Mouse (Mus musculus): ENCODE data around the gene Syt1.

Gene Syt1

GRCm38 (mm10) chr10:108509579-108509978 is 501.2 kb downstream of the Syt1 start:
- 94% methylated on average over 3 of the region's 3 CpGs for WGBS

- 53% methylated on average over 4 of the region's 4 CpGs for WGBS
Measured at GRCm38 (mm10) chr10:108506917-108507316, 503.9 kb downstream of the Syt1 start.

- 50% methylated on average over 7 of the region's 7 CpGs for WGBS
Measured at GRCm38 (mm10) chr10:108504925-108505324, 505.9 kb downstream of the Syt1 start.

- 68% methylated on average over 21 of the region's 21 CpGs for WGBS
Measured at GRCm38 (mm10) chr10:108504128-108504870, 506.5 kb downstream of the Syt1 start.

GRCm38 (mm10) chr10:108490231-108490630 is 520.6 kb downstream of the Syt1 start:
- WGBS, result 66% methylated on average over 7 of the region's 7 CpGs

GRCm38 (mm10) chr10:108483991-108484390 is 526.8 kb downstream of the Syt1 start:
- WGBS, result 88% methylated on average over 10 of the region's 10 CpGs

- 65% methylated on average over 11 of the region's 11 CpGs for WGBS
Measured at GRCm38 (mm10) chr10:108480146-108480850, 530.5 kb downstream of the Syt1 start.

- WGBS, result 42% methylated on average over 6 of the region's 6 CpGs
Measured at GRCm38 (mm10) chr10:108470319-108470955, 540.3 kb downstream of the Syt1 start.

- WGBS, result 41% methylated on average over 8 of the region's 8 CpGs
Measured at GRCm38 (mm10) chr10:108466539-108466938, 544.2 kb downstream of the Syt1 start.

GRCm38 (mm10) chr10:108461862-108462261 is 548.9 kb downstream of the Syt1 start:
- 70% methylated on average over 2 of the region's 2 CpGs for WGBS

GRCm38 (mm10) chr10:108457054-108457453 is 553.7 kb downstream of the Syt1 start:
- 81% methylated on average over 2 of the region's 2 CpGs for WGBS

GRCm38 (mm10) chr10:108455883-108456282 is 554.9 kb downstream of the Syt1 start:
- WGBS, result 68% methylated on average over 2 of the region's 2 CpGs

- WGBS, result 64% methylated on average over 10 of the region's 10 CpGs
Measured at GRCm38 (mm10) chr10:108455204-108455603, 555.6 kb downstream of the Syt1 start.

GRCm38 (mm10) chr10:108454691-108455117 is 556.1 kb downstream of the Syt1 start:
- 59% methylated on average over 11 of the region's 11 CpGs for WGBS

- WGBS, result 55% methylated on average over 2 of the region's 2 CpGs
Measured at GRCm38 (mm10) chr10:108453561-108453960, 557.2 kb downstream of the Syt1 start.

- WGBS, result 92% methylated on average over 9 of the region's 9 CpGs
Measured at GRCm38 (mm10) chr10:108452421-108452820, 558.4 kb downstream of the Syt1 start.

GRCm38 (mm10) chr10:108451516-108451915 is 559.3 kb downstream of the Syt1 start:
- 61% methylated on average over 8 of the region's 8 CpGs for WGBS

GRCm38 (mm10) chr10:108450401-108450800 is 560.4 kb downstream of the Syt1 start:
- WGBS, result 95% methylated on average over 4 of the region's 4 CpGs

- WGBS, result 72% methylated on average over 11 of the region's 11 CpGs
Measured at GRCm38 (mm10) chr10:108448421-108448820, 562.4 kb downstream of the Syt1 start.
